Mouse (Mus musculus) lung, adult 2 months (tissue): ENCODE results near the gene Surf6.

Experiments
- CTCF ChIP-seq: fragments of 200-500 bp; IDR thresholded peaks from 2 replicates; pipeline ENCODE4 v1.5.1; 2011; ENCODE audit warnings: mild to moderate bottlenecking, low read length, control low read depth; ENCODE audit not compliant: insufficient read depth
- POLR2A ChIP-seq: fragments of 200-500 bp; IDR thresholded peaks from 2 replicates; pipeline ENCODE4 v1.6.1; 2011; ENCODE audit warnings: low read depth, mild to moderate bottlenecking, control low read depth, low read length, borderline replicate concordance; ENCODE audit errors: extremely low read depth

GRCm38 (mm10) chr2:26878571-26878970, 24.1 kb downstream of the Surf6 start:
- TF ChIP-seq POLR2A (no peak), CTCF (no peak)
